Mouse (Mus musculus): ENCODE data around the gene Ankle2. TPM values are rescaled to one million over a fixed set of nuclear protein-coding genes. Genes with fewer than 3 reads are reported as not detected.
A peak's percentile ranks its signal among the peaks of the same experiment; 100 is the strongest.

Ankle2 gene
- polyA plus RNA-seq (2016; fragmentation: Nextera tagmentation; extraction: Ambion mirVana), result 32.7 and 34.7 TPM in 2 replicates

- under 1% methylated on average over 81 of the region's 81 CpGs for WGBS
- H3K9me3 ChIP-seq, result no peaks in the 10 kb centered on the region
- H3K4me3 ChIP-seq, result peak within 1 kb of the TSS; percentile 97
- peak; percentile 95 for DNase-seq (ENCODE audit: low spot score)
- H3K36me3 ChIP-seq (replicated peaks), result peaks cover 34% of the 10 kb centered on the region
- no peaks in the 10 kb centered on the region for H3K27me3 ChIP-seq (replicated peaks; ENCODE audit: low read depth, poor library complexity, severe bottlenecking)
- peaks cover 14% of the 10 kb centered on the region for H3K4me1 ChIP-seq
- peak within 1 kb of the TSS; percentile 95 for H3K27ac ChIP-seq (replicated peaks)
Observed at GRCm38 (mm10) chr5:110230780-110231461, at the start of gene Ankle2. TSS of gene Ankle2 (plus strand) at chr5:110231004.

- WGBS, result 94% methylated on average over 5 of the region's 5 CpGs
- H3K27ac ChIP-seq (replicated peaks), result no peak overlapping the region
- peaks cover 10% of the 10 kb centered on the region for H3K4me1 ChIP-seq
- no peaks in the 10 kb centered on the region for H3K27me3 ChIP-seq (replicated peaks; ENCODE audit: low read depth, poor library complexity, severe bottlenecking)
- H3K4me3 ChIP-seq, result no peak overlapping the region
- H3K36me3 ChIP-seq (replicated peaks), result peaks cover 47% of the 10 kb centered on the region
- DNase-seq (ENCODE audit: low spot score), result no peak
- H3K9me3 ChIP-seq, result no peaks in the 10 kb centered on the region
Observed at GRCm38 (mm10) chr5:110181716-110182115, 49.1 kb upstream of the Ankle2 start.

- Histone ChIP-seq H3K27me3 (replicated peaks; ENCODE audit: low read depth, poor library complexity, severe bottlenecking) (no peaks in the 10 kb centered on the region), H3K27ac (replicated peaks) (no peak overlapping the region), H3K4me1 (no peaks in the 10 kb centered on the region), H3K9me3 (no peaks in the 10 kb centered on the region), H3K36me3 (replicated peaks) (peaks cover 88% of the 10 kb centered on the region), H3K4me3 (no peak overlapping the region)
- WGBS, result 89% methylated on average over 10 of the region's 10 CpGs
- no peak for DNase-seq (ENCODE audit: low spot score)
Observed at GRCm38 (mm10) chr5:110203164-110203895, 27.5 kb upstream of the Ankle2 start.

DNA sequence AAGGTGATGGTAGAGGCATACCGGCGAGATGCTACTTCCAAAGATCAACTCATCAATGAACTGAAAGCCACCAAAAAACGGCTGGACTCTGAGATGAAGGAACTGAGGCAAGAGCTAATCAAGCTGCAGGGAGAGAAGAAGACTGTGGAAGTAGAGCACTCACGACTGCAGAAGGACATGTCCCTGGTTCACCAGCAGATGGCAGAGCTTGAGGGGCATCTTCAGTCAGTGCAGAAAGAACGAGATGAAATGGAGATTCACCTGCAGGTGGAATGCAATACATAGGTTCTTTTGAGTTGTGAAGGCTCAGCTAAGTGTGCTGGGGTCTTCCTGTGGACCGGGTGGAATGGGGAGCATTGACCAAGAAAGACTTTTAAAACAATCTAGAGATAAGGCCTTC, 26.0 kb upstream of the Ankle2 start:
- H3K9me3 ChIP-seq, result no peaks in the 10 kb centered on the region
- no peak overlapping the region for H3K27ac ChIP-seq (replicated peaks)
- H3K4me1 ChIP-seq, result no peaks in the 10 kb centered on the region
- peaks cover 97% of the 10 kb centered on the region for H3K36me3 ChIP-seq (replicated peaks)
- H3K4me3 ChIP-seq, result no peak overlapping the region
- no peaks in the 10 kb centered on the region for H3K27me3 ChIP-seq (replicated peaks; ENCODE audit: low read depth, poor library complexity, severe bottlenecking)
- no peak for DNase-seq (ENCODE audit: low spot score)
- 85% methylated on average over 6 of the region's 6 CpGs for WGBS

GRCm38 (mm10) chr5:110211312-110211711, 19.5 kb upstream of the Ankle2 start:
- H3K4me1 ChIP-seq, result no peaks in the 10 kb centered on the region
- no peak overlapping the region for H3K4me3 ChIP-seq
- H3K9me3 ChIP-seq, result no peaks in the 10 kb centered on the region
- H3K27ac ChIP-seq (replicated peaks), result no peak overlapping the region
- peaks cover 100% of the 10 kb centered on the region for H3K36me3 ChIP-seq (replicated peaks)
- no peak for DNase-seq (ENCODE audit: low spot score)
- no peaks in the 10 kb centered on the region for H3K27me3 ChIP-seq (replicated peaks; ENCODE audit: low read depth, poor library complexity, severe bottlenecking)
- 88% methylated on average over 2 of the region's 2 CpGs for WGBS

- DNase-seq (ENCODE audit: low spot score), result no peak
- no peak overlapping the region for H3K27ac ChIP-seq (replicated peaks)
- 91% methylated on average over 3 of the region's 3 CpGs for WGBS
- H3K36me3 ChIP-seq (replicated peaks), result peaks cover 100% of the 10 kb centered on the region
- H3K9me3 ChIP-seq, result no peaks in the 10 kb centered on the region
- no peaks in the 10 kb centered on the region for H3K27me3 ChIP-seq (replicated peaks; ENCODE audit: low read depth, poor library complexity, severe bottlenecking)
- no peak overlapping the region for H3K4me3 ChIP-seq
- H3K4me1 ChIP-seq, result no peaks in the 10 kb centered on the region
Observed at GRCm38 (mm10) chr5:110216780-110217179, 14.0 kb upstream of the Ankle2 start.

DNA sequence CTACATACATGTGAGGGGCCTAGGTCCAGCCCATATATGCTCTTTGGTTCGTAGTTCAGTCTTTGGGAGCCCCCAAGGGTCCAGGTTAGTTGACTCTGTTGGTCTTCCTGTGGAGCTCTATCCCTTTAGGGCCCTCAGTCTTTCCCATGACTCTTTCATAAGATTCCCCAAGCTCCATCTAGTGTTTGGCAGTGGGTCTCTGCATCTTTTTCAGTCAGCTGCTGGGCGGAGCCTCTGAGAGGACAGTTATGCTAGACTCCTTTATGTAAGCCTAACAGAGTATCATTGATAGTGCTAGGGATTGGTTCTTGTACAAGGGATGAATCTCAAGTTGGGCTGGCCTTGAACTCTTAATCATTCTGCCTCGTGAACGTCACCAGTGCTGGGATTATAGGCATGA, 10.5 kb upstream of the Ankle2 start:
- Histone ChIP-seq H3K36me3 (replicated peaks) (peaks cover 91% of the 10 kb centered on the region), H3K4me3 (no peak overlapping the region), H3K27ac (replicated peaks) (no peak overlapping the region), H3K27me3 (replicated peaks; ENCODE audit: low read depth, poor library complexity, severe bottlenecking) (no peaks in the 10 kb centered on the region), H3K9me3 (no peaks in the 10 kb centered on the region), H3K4me1 (no peaks in the 10 kb centered on the region)
- no peak for DNase-seq (ENCODE audit: low spot score)
- 93% methylated on average over 4 of the region's 4 CpGs for WGBS

GRCm38 (mm10) chr5:110222757-110223156, 8.0 kb upstream of the Ankle2 start:
- Histone ChIP-seq H3K4me3 (no peak overlapping the region), H3K27ac (replicated peaks) (no peak overlapping the region), H3K4me1 (no peaks in the 10 kb centered on the region), H3K9me3 (no peaks in the 10 kb centered on the region), H3K36me3 (replicated peaks) (peaks cover 83% of the 10 kb centered on the region), H3K27me3 (replicated peaks; ENCODE audit: low read depth, poor library complexity, severe bottlenecking) (no peaks in the 10 kb centered on the region)
- WGBS, result 90% methylated on average over 6 of the region's 6 CpGs
- no peak for DNase-seq (ENCODE audit: low spot score)

GRCm38 (mm10) chr5:110225056-110225455, 5.7 kb upstream of the Ankle2 start:
- H3K4me1 ChIP-seq, result peaks cover 2% of the 10 kb centered on the region
- H3K27me3 ChIP-seq (replicated peaks; ENCODE audit: low read depth, poor library complexity, severe bottlenecking), result no peaks in the 10 kb centered on the region
- no peak overlapping the region for H3K27ac ChIP-seq (replicated peaks)
- H3K36me3 ChIP-seq (replicated peaks), result peaks cover 63% of the 10 kb centered on the region
- no peaks in the 10 kb centered on the region for H3K9me3 ChIP-seq
- no peak for DNase-seq (ENCODE audit: low spot score)
- 92% methylated on average over 3 of the region's 3 CpGs for WGBS
- no peak overlapping the region for H3K4me3 ChIP-seq

GRCm38 (mm10) chr5:110227336-110227883, 3.4 kb upstream of the Ankle2 start:
- Histone ChIP-seq H3K4me1 (peaks cover 14% of the 10 kb centered on the region), H3K27me3 (replicated peaks; ENCODE audit: low read depth, poor library complexity, severe bottlenecking) (no peaks in the 10 kb centered on the region), H3K4me3 (no peak overlapping the region), H3K36me3 (replicated peaks) (peaks cover 39% of the 10 kb centered on the region), H3K9me3 (no peaks in the 10 kb centered on the region), H3K27ac (replicated peaks) (no peak overlapping the region)
- no peak for DNase-seq (ENCODE audit: low spot score)
- 40% methylated on average over 1 of the region's 1 CpGs for WGBS

DNA sequence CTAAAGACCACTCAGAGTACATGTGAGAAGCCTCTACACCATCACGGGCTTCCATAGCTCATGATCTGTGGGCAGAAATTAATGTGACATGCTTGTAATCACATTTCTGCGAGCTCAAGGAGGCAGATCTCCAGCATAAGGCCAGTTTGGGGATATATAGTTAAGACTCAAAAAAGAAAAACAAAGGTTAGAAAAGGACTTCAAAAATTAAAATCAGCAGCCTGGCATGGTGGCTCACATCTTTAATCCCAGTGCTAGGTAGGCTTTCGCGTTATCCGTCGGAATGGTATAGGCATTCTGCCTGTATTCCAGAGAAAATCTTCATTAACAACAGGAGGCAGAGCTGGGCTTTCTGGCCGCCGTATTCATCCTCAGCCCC, 414 bp upstream of the Ankle2 start:
- no peak for DNase-seq (ENCODE audit: low spot score)
- WGBS, result 10% methylated on average over 8 of the region's 8 CpGs

GRCm38 (mm10) chr5:110231638-110232037, 834 bp downstream of the Ankle2 start:
- no peaks in the 10 kb centered on the region for H3K27me3 ChIP-seq (replicated peaks; ENCODE audit: low read depth, poor library complexity, severe bottlenecking)
- no peaks in the 10 kb centered on the region for H3K9me3 ChIP-seq
- H3K4me1 ChIP-seq, result peaks cover 14% of the 10 kb centered on the region
- peak overlapping the region; percentile 97 for H3K4me3 ChIP-seq
- WGBS, result 49% methylated on average over 13 of the region's 13 CpGs
- H3K36me3 ChIP-seq (replicated peaks), result peaks cover 38% of the 10 kb centered on the region
- no peak overlapping the region; the same call in 1 of the 2 replicates for H3K27ac ChIP-seq (replicated peaks)
- peak; percentile 18 for DNase-seq (ENCODE audit: low spot score)

More for the DNA sequence above, 414 bp upstream of the Ankle2 start:
- Histone ChIP-seq H3K36me3 (replicated peaks) (peaks cover 32% of the 10 kb centered on the region), H3K9me3 (no peaks in the 10 kb centered on the region), H3K4me3 (peak overlapping the region; percentile 97), H3K4me1 (peaks cover 14% of the 10 kb centered on the region), H3K27ac (replicated peaks) (peak overlapping the region; percentile 95), H3K27me3 (replicated peaks; ENCODE audit: low read depth, poor library complexity, severe bottlenecking) (no peaks in the 10 kb centered on the region)

GRCm38 (mm10) chr5:110232346-110232745, 1.5 kb downstream of the Ankle2 start:
- WGBS, result 89% methylated on average over 6 of the region's 6 CpGs
- no peaks in the 10 kb centered on the region for H3K9me3 ChIP-seq
- peaks cover 40% of the 10 kb centered on the region for H3K36me3 ChIP-seq (replicated peaks)
- H3K27ac ChIP-seq (replicated peaks), result no peak overlapping the region
- peaks cover 14% of the 10 kb centered on the region for H3K4me1 ChIP-seq
- no peaks in the 10 kb centered on the region for H3K27me3 ChIP-seq (replicated peaks; ENCODE audit: low read depth, poor library complexity, severe bottlenecking)
- DNase-seq (ENCODE audit: low spot score), result no peak
- peak overlapping the region; percentile 97 for H3K4me3 ChIP-seq
